Mouse (Mus musculus): ENCODE data around the gene F11.

Gene F11

GRCm38 (mm10) chr8:45246307-45246706 is 15.5 kb downstream of the F11 start:
- DNase-seq (ENCODE audit: inconsistent ontology term): no peak

GRCm38 (mm10) chr8:45239363-45239762 is 22.5 kb downstream of the F11 start:
- no peak for DNase-seq (ENCODE audit: inconsistent ontology term)

DNA sequence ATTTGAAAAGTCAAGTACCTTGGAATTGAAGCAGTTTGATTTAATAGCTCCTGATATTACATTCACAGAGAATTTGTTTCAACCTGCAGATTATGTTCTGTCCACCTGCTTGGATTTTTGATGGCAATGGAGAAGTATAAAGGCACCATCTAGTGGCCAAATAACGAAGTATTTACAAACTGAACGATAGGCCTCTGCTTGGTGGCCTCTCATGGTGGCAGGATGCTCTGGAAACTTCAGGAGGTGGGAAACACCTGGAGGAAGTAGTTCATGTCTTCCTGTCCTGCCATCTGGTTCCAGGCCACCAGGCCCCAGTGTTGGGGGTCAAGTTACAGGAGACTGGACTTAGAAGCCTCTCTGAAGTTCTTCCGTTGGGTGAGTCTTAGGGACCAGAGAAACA is 23.5 kb downstream of the F11 start:
- DNase-seq (ENCODE audit: inconsistent ontology term): peak; percentile 15

DNA sequence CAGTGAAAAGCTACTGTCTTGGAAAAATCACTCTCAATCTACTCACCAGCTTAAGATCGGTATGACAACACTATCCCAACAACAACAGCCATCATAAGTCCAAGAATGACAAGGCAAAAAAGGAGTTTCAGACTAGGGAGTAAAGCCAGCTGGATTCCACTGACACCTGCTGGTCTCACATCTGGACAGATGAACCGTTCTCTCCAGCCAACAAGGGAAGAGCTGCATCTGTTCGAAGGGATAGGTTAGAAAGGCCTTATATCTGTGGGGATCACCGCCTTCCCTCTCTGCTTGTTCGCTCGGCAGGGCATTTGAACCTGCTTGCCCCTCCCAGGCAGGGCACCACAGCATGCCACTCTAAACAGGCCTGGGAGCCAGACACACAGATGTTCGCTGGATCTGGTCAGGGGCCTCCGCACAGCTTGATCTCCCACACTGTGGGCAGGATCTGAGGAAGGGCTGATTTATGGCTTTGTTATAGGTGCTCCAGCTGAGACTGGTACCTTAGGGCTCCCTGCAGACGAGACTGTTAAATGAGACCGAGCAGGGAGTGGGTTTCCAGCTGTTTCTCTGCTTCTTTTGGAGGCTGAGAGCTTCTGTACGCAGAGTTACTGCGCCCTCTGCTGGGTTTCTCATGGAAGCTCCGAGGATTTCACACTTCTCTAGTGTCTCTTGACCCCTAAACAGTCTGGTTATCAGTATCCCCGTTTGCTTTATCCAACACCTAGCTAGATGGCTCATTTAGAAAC is 25.5 kb downstream of the F11 start:
- peak; percentile 12 for DNase-seq (ENCODE audit: inconsistent ontology term)

- DNase-seq (ENCODE audit: inconsistent ontology term): no peak
Observed at GRCm38 (mm10) chr8:45235228-45235627, 26.6 kb downstream of the F11 start.

GRCm38 (mm10) chr8:45233256-45233655 is 28.6 kb downstream of the F11 start:
- DNase-seq (ENCODE audit: inconsistent ontology term): no peak

- peak; percentile 30 for DNase-seq (ENCODE audit: inconsistent ontology term)
Observed at GRCm38 (mm10) chr8:45202476-45202875, 59.4 kb downstream of the F11 start.

GRCm38 (mm10) chr8:45201605-45202004 is 60.2 kb downstream of the F11 start:
- DNase-seq (ENCODE audit: inconsistent ontology term): peak; percentile 93

DNA sequence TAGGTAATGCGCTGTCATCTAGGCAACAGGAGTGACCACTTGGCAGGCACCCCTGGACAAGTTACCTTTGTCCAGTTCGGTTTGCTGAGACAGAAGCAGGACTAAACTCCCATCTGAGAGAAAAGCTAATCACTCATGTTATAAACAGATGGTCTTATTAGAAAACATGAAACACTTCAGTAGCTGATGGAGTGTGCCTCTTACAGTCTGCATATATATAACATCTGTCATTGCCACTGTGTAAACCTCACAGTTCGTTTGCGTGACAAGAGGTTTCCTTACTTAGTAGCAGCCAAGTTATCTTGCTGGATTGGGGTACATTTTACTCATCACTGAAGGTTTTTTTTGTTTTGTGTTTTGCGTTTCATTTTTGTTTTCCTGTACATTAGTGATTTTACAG is 64.5 kb downstream of the F11 start:
- no peak for DNase-seq (ENCODE audit: inconsistent ontology term)

DNA sequence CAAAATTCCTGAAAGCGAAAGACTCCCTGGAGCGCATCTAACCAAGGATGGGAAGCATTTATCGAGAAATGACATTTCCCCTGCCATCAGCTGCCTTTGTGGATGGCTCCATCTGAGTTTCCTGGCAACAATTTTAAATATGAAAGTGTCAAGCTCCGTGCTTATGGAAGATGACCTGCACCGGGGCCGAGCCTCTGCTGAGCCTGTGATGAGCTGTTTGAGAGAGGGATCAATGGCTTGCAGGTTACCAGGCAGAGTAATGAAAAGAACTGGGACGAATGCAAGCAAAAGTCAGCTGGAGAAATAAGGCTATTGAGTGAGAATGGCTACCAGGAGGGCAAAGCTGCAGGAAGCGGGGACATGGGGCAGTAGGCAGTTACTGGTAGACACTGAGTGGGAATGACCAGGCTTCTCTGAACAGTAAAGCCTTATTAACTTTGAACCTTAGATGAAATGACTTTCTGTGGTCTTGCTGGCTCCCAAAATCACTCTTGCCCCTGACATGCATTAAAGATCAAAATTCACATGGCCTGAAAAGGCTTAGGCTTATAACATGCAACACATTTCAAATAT is 65.8 kb downstream of the F11 start:
- no peak for DNase-seq (ENCODE audit: inconsistent ontology term)

Data from Muller cell, postnatal 12 days (primary cell).